Mouse (Mus musculus) kidney, adult 2 months (tissue): ENCODE measurements around the gene Gria2. TPM values are rescaled to one million over a fixed set of nuclear protein-coding genes. Genes with fewer than 3 reads are reported as not detected.

Experiments
- DNase-seq: peaks from one replicate; pipeline ENCODE4 v3.0.0; 2021
- H3K27ac ChIP-seq: fragments of 200-500 bp; 2 replicates; pipeline ENCODE4 v1.5.1; 2012; ENCODE audit warnings: low read depth, low read length, control low read depth, inconsistent platforms; ENCODE audit not compliant: insufficient read depth
- H3K27me3 ChIP-seq: fragments of 200-500 bp; replicated peaks from 2 replicates; pipeline ENCODE4 v1.6.1; 2012; ENCODE audit warnings: mild to moderate bottlenecking, moderate library complexity, low read length, inconsistent platforms; ENCODE audit not compliant: control insufficient read depth, insufficient read depth
- H3K36me3 ChIP-seq: fragments of 200-500 bp; 2 replicates; pipeline ENCODE4 v1.6.1; 2012; ENCODE audit warnings: mild to moderate bottlenecking, moderate library complexity, low read length, inconsistent platforms; ENCODE audit not compliant: control insufficient read depth, insufficient read depth
- H3K4me1 ChIP-seq: fragments of 200-500 bp; 2 replicates; pipeline ENCODE4 v1.6.1; 2011; ENCODE audit warnings: low read length; ENCODE audit not compliant: control insufficient read depth, insufficient read depth
- H3K4me3 ChIP-seq: fragments of 200-500 bp; 2 replicates; pipeline ENCODE4 v1.5.1; 2011; ENCODE audit warnings: mild to moderate bottlenecking, low read depth, low read length, control low read depth; ENCODE audit not compliant: insufficient read depth
- CTCF ChIP-seq: fragments of 200-500 bp; conservative IDR thresholded peaks from 2 replicates; pipeline ENCODE4 v1.5.1; 2011; ENCODE audit warnings: low read depth, mild to moderate bottlenecking, control low read depth, low read length, moderate library complexity, mixed read lengths; ENCODE audit not compliant: insufficient read depth, insufficient read length
- POLR2A ChIP-seq: fragments of 200-500 bp; IDR thresholded peaks from one replicate; pipeline ENCODE4 v1.6.1; 2011; ENCODE audit warnings: low read depth, low read length, control low read depth
- WGBS: fragments of 180-500 bp; shearing (Covaris S2); methylation state at CpG from one replicate; pipeline ENCODE4 v1.1.7; 2018; 5-methylcytosine and 5-hydroxymethylcytosine counted together
- polyA plus RNA-seq: library from polyadenylated mRNA; depleted of rRNA; stranded (reverse); fragments of >200 nt; gene quantifications from 2 replicates; pipeline ENCODE4 v1.2.3, GENCODE M21; 2012

The Gria2 gene
- polyA plus RNA-seq, 1 experiment: 0.06 TPM

- DNase-seq: no peak
- 74% methylated on average over 2 of the region's 2 CpGs for WGBS
- Histone ChIP-seq H3K27ac (no peak overlapping the region), H3K4me1 (no peaks in the 10 kb centered on the region), H3K27me3 (no peaks in the 10 kb centered on the region), H3K4me3 (no peak overlapping the region), H3K36me3 (no peaks in the 10 kb centered on the region)
- no peak for TF ChIP-seq POLR2A
- no peak for TF ChIP-seq CTCF
These were observed 26.0 kb downstream of the Gria2 start for GRCm38 (mm10) chr3:80776628-80777027.

GRCm38 (mm10) chr3:80775971-80776370, 26.7 kb downstream of the Gria2 start:
- no peak overlapping the region for H3K4me3 ChIP-seq
- WGBS: 77% methylated on average over 4 of the region's 4 CpGs
- H3K27ac ChIP-seq: no peak overlapping the region
- no peaks in the 10 kb centered on the region for H3K36me3 ChIP-seq
- no peaks in the 10 kb centered on the region for H3K27me3 ChIP-seq
- DNase-seq: no peak
- no peaks in the 10 kb centered on the region for H3K4me1 ChIP-seq
- TF ChIP-seq POLR2A (no peak), CTCF (no peak)

GRCm38 (mm10) chr3:80774005-80774764, 28.4 kb downstream of the Gria2 start:
- no peak overlapping the region for H3K4me3 ChIP-seq
- DNase-seq: no peak
- no peak overlapping the region for H3K27ac ChIP-seq
- no peaks in the 10 kb centered on the region for H3K4me1 ChIP-seq
- H3K36me3 ChIP-seq: no peaks in the 10 kb centered on the region
- H3K27me3 ChIP-seq: no peaks in the 10 kb centered on the region
- WGBS: 61% methylated on average over 4 of the region's 4 CpGs
- no peak for TF ChIP-seq CTCF
- TF ChIP-seq POLR2A: no peak

GRCm38 (mm10) chr3:80773232-80773631, 29.4 kb downstream of the Gria2 start:
- no peaks in the 10 kb centered on the region for H3K36me3 ChIP-seq
- H3K4me3 ChIP-seq: no peak overlapping the region
- no peaks in the 10 kb centered on the region for H3K27me3 ChIP-seq
- no peak for DNase-seq
- TF ChIP-seq CTCF (no peak), POLR2A (no peak)
- no peaks in the 10 kb centered on the region for H3K4me1 ChIP-seq
- 85% methylated on average over 4 of the region's 4 CpGs for WGBS
- H3K27ac ChIP-seq: no peak overlapping the region

GRCm38 (mm10) chr3:80769506-80770235, 33.0 kb downstream of the Gria2 start:
- no peak overlapping the region for H3K4me3 ChIP-seq
- 76% methylated on average over 5 of the region's 5 CpGs for WGBS
- no peak overlapping the region for H3K27ac ChIP-seq
- H3K4me1 ChIP-seq: no peaks in the 10 kb centered on the region
- no peak for DNase-seq
- no peaks in the 10 kb centered on the region for H3K27me3 ChIP-seq
- no peaks in the 10 kb centered on the region for H3K36me3 ChIP-seq
- TF ChIP-seq CTCF (no peak), POLR2A (no peak)

- Histone ChIP-seq H3K36me3 (no peaks in the 10 kb centered on the region), H3K4me1 (no peaks in the 10 kb centered on the region), H3K27me3 (no peaks in the 10 kb centered on the region), H3K4me3 (no peak overlapping the region), H3K27ac (no peak overlapping the region)
- 86% methylated on average over 4 of the region's 4 CpGs for WGBS
- no peak for TF ChIP-seq POLR2A
- no peak for TF ChIP-seq CTCF
- no peak for DNase-seq
These were observed 43.7 kb downstream of the Gria2 start for GRCm38 (mm10) chr3:80758955-80759354.

GRCm38 (mm10) chr3:80758363-80758762, 44.3 kb downstream of the Gria2 start:
- Histone ChIP-seq H3K4me3 (no peak overlapping the region), H3K36me3 (no peaks in the 10 kb centered on the region), H3K27me3 (no peaks in the 10 kb centered on the region), H3K4me1 (no peaks in the 10 kb centered on the region), H3K27ac (no peak overlapping the region)
- TF ChIP-seq POLR2A: no peak
- WGBS: 87% methylated on average over 2 of the region's 2 CpGs
- no peak for DNase-seq
